Mouse (Mus musculus) embryonic fibroblast, embryonic 13.5 days (primary cell): ENCODE results near the gene Med19.

Experiments used
- CTCF ChIP-seq: IDR thresholded peaks from 2 replicates; pipeline ENCODE4 v1.5.1; 2011; ENCODE audit warnings: mild to moderate bottlenecking, control low read depth, low read length, moderate library complexity, borderline replicate concordance; ENCODE audit not compliant: insufficient read depth
- POLR2A ChIP-seq: IDR thresholded peaks from 2 replicates; pipeline ENCODE4 v1.6.1; 2011; ENCODE audit warnings: low read depth, mild to moderate bottlenecking, control low read depth, low read length, moderate library complexity

DNA sequence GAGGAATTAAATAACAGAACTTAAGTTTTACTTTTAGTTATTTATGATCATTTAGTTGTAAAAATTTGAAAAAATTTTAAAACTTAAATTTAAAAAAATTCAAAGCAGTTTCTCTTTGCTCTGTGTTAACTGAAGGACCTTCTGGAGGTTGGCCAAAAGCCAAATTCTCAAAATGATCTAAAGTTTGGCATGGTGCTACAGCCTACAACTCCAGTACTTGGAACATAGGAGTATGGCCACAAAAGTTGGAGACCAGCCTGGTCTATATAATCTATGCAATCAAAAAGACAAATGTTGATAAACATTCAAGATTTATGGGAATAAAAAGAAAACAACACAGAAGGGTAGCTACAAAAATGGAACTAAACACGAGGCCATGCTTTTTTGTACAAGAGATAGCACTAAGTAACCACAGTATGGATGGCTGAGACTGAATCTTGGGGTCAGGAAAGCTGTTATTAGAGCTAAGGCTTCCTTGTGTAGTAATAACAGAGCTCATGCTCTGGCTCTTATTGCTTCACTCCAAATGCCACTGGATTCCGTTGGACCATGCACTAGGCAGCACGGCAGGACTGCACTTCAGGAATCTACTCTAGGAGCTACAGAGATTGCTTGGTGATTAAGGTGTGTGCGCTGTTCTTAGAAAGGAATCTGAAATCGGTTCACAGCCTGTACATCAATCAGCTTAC, 16.9 kb downstream of the Med19 start:
- no peak for TF ChIP-seq CTCF
- no peak for TF ChIP-seq POLR2A
